Mouse (Mus musculus) testis, postnatal 10 days (tissue): ENCODE results near the gene Zbtb38.

Source experiments
- DNase-seq: peaks from one replicate; pipeline ENCODE4 v3.0.0; 2021; ENCODE audit warnings: low spot score

Zbtb38 gene

GRCm38 (mm10) chr9:96713472-96714390 lies 38.9 kb downstream of the Zbtb38 start:
- no peak for DNase-seq

DNA sequence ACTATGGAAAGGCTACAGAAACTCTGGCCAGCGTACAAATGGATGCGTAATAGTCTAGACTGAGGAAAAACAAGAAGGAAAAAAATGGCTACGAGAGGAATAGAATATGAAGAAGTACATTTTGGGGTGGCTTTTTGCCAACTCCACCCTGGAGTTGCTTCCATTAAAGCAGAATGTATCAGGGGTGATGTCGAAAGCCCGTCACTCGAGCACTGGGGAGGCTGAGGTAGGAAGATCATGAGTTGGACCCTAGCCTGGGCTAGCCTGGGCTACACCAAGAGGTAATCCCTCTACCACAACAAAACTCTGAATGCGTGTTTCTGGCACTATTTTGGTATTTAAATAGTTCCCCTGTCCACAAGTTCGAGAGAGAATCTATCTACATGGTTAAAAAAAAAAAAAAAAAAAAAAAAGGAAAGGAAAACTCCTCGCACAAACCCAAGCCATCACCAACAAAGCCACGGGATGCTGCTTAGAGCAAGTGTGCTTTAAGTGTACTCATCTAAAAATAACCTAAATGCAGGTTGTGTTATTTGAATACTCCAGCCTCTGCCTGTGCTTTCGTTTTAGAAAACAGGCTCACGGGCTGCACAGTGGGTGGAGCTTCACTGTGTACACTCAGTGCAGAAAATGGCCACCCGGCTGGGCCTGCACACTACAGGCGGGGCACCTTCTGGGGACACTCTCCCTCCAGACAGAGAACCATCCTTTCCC lies 39.7 kb downstream of the Zbtb38 start:
- DNase-seq: peak; percentile 67

DNA sequence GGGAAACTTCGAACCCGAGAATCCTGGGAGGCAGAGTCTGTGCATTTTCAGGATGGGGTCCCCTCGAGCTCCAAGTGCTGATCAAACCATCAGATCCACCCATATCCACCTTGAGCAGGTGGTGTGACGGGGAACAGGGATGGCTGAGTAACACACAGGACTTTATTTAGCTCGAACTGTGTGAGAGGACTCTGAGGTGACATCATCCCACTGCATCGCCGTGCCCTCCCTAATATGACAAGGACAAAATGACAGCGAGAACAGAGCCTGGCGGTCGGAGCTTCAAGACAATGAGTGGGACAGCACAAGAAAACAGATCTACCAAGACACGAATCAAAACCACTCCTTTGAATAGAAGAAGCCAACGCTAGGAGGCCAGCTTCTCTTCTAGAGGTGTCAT lies 40.6 kb downstream of the Zbtb38 start:
- no peak for DNase-seq

DNA sequence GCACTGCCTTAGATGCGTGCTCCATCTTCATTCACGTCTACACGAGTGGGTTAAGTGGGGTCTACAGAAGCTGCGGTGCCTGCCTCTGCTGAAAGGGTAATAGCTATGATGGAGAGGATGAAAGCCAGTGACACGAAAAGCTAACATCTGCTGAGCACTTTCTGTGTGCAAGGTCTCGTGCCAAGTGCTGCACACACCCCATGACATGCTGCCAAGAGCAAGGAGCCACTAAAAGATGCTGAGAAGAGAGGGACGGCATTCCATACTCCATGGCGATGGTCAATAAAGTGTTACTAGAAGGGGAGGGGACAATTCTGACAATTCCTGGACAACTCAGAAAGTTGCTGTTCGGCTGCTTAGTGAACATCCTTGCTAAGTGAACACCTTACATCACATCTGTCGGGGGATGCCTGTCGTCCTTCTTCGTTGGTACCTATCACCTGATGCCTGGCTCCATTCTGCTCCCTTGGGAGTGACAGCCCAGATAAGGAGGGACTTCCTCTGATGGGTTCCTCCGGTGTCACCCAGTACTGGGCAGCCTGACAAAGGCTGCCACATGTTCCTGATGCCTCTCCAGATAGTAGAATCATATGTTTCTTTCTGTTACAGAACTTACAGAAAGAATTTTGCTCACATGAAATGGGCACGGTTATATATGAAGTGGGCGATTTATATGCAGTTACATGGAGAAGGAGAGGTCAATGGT lies 42.2 kb downstream of the Zbtb38 start:
- DNase-seq: no peak

DNA sequence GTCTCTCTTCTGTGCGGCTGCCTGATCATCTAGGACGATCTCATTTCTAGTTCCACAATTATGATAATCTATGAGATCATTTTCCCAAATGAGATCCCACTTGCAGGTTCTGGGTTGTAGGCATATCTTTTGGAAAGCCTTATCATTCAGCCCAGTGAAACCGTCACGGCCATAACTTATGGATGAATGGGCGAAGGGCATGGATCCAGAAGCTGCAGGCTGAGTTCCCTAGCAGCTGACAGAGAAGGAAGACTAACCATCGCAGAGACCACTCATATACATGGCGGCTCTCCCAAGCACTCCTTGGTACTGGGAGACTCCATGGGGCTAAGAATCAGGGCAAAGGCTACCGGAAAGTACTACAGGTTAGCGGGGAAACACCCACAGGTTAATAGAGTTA lies 43.7 kb downstream of the Zbtb38 start:
- DNase-seq: no peak

- no peak for DNase-seq
Observed at GRCm38 (mm10) chr9:96707964-96708363, 44.7 kb downstream of the Zbtb38 start.

GRCm38 (mm10) chr9:96705576-96706285 lies 46.9 kb downstream of the Zbtb38 start:
- DNase-seq: peak; percentile 70

- DNase-seq: no peak
Observed at GRCm38 (mm10) chr9:96704935-96705334, 47.7 kb downstream of the Zbtb38 start.

- DNase-seq: no peak
Observed at GRCm38 (mm10) chr9:96701891-96702290, 50.7 kb downstream of the Zbtb38 start.

GRCm38 (mm10) chr9:96699276-96700035 lies 53.2 kb downstream of the Zbtb38 start:
- no peak for DNase-seq

DNA sequence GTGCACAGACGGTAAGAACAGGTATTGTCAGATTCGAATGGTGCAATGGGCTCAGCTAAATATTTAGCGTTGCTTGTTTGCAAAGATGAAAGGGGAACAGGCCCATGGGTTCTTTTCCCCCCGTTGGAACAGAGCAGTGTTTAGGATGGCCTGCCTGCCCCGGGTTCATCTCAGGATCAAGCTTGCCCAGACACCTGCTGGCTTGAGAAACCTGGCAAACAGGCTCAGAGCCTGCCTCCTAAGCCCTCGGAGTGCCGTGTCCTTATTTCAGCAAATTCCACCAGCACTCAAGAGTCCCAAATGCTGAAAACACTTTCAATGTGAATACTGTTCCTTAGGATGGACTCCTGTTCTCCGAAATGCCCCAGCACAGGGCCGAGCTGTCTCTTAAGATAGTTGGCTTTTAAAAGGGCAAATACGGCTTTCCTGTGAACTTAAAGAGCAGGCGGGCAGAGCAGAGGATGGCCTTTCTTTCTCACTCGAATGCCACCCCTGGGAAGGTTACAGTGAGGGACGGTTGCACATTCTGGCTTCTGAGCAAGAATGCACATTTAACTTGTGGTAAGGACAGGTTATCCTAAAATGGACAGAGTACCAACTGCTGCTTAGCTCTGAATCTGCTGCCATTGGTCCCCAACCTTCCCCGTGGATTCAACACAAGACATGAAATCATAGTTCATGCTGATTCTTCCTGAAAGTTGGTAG lies 55.7 kb downstream of the Zbtb38 start:
- no peak for DNase-seq

GRCm38 (mm10) chr9:96696141-96696561 lies 56.5 kb downstream of the Zbtb38 start:
- DNase-seq: no peak

GRCm38 (mm10) chr9:96690461-96690863 lies 62.2 kb downstream of the Zbtb38 start:
- DNase-seq: no peak

DNA sequence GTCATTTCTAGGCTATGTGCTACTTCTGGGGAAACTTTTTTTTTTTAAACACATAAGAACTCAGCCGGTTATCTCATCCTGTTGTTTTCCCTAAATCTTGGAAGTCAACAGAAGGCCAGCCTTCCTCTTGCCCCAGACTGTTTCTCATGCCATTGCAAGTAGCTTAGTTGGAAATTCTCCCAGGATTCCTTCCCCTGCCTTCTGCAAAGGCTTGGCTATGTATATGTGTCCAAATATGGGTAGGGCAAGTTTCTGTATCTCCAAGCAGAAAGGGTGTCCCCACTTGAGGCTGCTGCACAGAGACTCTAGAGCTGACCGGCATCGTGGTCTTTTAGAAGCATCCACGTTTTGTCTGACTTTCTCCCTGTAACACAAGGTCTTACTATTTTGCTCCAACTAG lies 63.6 kb downstream of the Zbtb38 start:
- peak; percentile 31 for DNase-seq

- DNase-seq: peak; percentile 31
Observed at GRCm38 (mm10) chr9:96688194-96688875, 64.3 kb downstream of the Zbtb38 start.

DNA sequence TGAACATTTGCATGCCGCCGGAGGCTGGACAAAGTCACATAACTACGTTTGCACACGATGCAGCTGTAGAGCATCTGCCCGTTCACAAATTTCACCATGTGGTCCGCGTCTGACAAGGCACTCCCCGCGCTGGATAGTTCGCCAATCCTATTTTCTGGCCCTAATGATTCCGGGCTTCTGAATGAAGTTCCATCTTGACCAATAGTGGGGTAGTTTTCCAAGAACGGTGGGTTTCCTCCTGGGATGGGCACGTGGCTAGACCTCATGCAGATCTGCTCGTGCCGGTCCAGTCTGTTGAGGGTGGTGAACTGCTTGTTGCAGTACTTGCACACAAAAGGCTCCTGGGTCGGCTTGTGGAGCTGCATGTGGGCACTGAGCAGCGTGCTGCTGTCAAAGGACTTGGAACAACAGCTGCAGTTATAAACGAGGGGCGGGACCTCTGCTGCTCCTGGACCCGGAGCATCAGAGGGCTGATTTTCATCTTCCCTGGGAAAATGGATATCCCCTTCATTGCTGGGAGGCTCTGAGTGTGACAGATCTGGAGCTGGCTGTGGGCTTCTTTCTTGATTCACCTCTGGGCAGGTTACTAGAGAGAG lies 64.9 kb downstream of the Zbtb38 start:
- DNase-seq: peak; percentile 21

GRCm38 (mm10) chr9:96685600-96686084 lies 67.0 kb downstream of the Zbtb38 start:
- peak; percentile 33 for DNase-seq

GRCm38 (mm10) chr9:96684866-96685599 lies 67.6 kb downstream of the Zbtb38 start:
- DNase-seq: no peak
